Mouse (Mus musculus): Measurements from ENCODE around the gene Rasgrf1. TPM values are rescaled to one million over a fixed set of nuclear protein-coding genes. Genes with fewer than 3 reads are reported as not detected.

The Rasgrf1 gene
- not detected for total RNA-seq (2021)
- long read RNA-seq, experiment 1, result 0 reads
- long read RNA-seq, experiment 2, result 0 reads

GRCm38 (mm10) chr9:89909131-89910010, at the start of gene Rasgrf1:
Rasgrf1 (plus strand) TSS chr9:89909908.
- intact Hi-C loops (cut with DNase I), result no loop called here
- no peak for DNase-seq

- DNase-seq, result no peak
- intact Hi-C loops (cut with DNase I), result no loop called here
Observed at GRCm38 (mm10) chr9:89860145-89860544, 49.6 kb upstream of the Rasgrf1 start.

GRCm38 (mm10) chr9:89860584-89860983, 49.1 kb upstream of the Rasgrf1 start:
- intact Hi-C loops (cut with DNase I), result no loop called here
- DNase-seq, result no peak

GRCm38 (mm10) chr9:89867141-89867540, 42.6 kb upstream of the Rasgrf1 start:
- intact Hi-C loops (cut with DNase I), result no loop called here
- DNase-seq, result no peak

- intact Hi-C loops (cut with DNase I), result no loop called here
- no peak for DNase-seq
Observed at GRCm38 (mm10) chr9:89868093-89868729, 41.5 kb upstream of the Rasgrf1 start.

GRCm38 (mm10) chr9:89869594-89869993, 40.1 kb upstream of the Rasgrf1 start:
- no peak for DNase-seq
- intact Hi-C loops (cut with DNase I), result no loop called here

- no peak for DNase-seq
- intact Hi-C loops (cut with DNase I), result no loop called here
Observed at GRCm38 (mm10) chr9:89870531-89871150, 39.1 kb upstream of the Rasgrf1 start.

- DNase-seq, result no peak
- intact Hi-C loops (cut with DNase I), result no loop called here
Observed at GRCm38 (mm10) chr9:89872137-89872536, 37.6 kb upstream of the Rasgrf1 start.

- intact Hi-C loops (cut with DNase I), result no loop called here
- no peak for DNase-seq
Observed at GRCm38 (mm10) chr9:89874434-89874833, 35.3 kb upstream of the Rasgrf1 start.

- DNase-seq, result no peak
- intact Hi-C loops (cut with DNase I), result no loop called here
Observed at GRCm38 (mm10) chr9:89875551-89875950, 34.2 kb upstream of the Rasgrf1 start.

- intact Hi-C loops (cut with DNase I), result no loop called here
- no peak for DNase-seq
Observed at GRCm38 (mm10) chr9:89878471-89879020, 31.2 kb upstream of the Rasgrf1 start.

- intact Hi-C loops (cut with DNase I), result no loop called here
- DNase-seq, result no peak
Observed at GRCm38 (mm10) chr9:89879574-89879973, 30.1 kb upstream of the Rasgrf1 start.

GRCm38 (mm10) chr9:89881552-89881951, 28.2 kb upstream of the Rasgrf1 start:
- intact Hi-C loops (cut with DNase I), result no loop called here
- no peak for DNase-seq

GRCm38 (mm10) chr9:89882583-89882982, 27.1 kb upstream of the Rasgrf1 start:
- intact Hi-C loops (cut with DNase I), result no loop called here
- DNase-seq, result no peak

- intact Hi-C loops (cut with DNase I), result no loop called here
Observed at GRCm38 (mm10) chr9:89885701-89886218, 23.9 kb upstream of the Rasgrf1 start.

GRCm38 (mm10) chr9:89891534-89892293, 18.0 kb upstream of the Rasgrf1 start:
- intact Hi-C loops (cut with DNase I), result no loop called here
- DNase-seq, result no peak

More at GRCm38 (mm10) chr9:89885701-89886218, 23.9 kb upstream of the Rasgrf1 start:
- no peak for DNase-seq

GRCm38 (mm10) chr9:89892540-89893188, 17.0 kb upstream of the Rasgrf1 start:
- no peak for DNase-seq
- intact Hi-C loops (cut with DNase I), result no loop called here

GRCm38 (mm10) chr9:89900111-89900824, 9.4 kb upstream of the Rasgrf1 start:
- intact Hi-C loops (cut with DNase I), result no loop called here
- DNase-seq, result no peak

- DNase-seq, result no peak
- intact Hi-C loops (cut with DNase I), result no loop called here
Observed at GRCm38 (mm10) chr9:89901184-89901583, 8.5 kb upstream of the Rasgrf1 start.
